Mouse (Mus musculus): Measurements from ENCODE around the gene Myocos.

- TF ChIP-seq CTCF (IDR thresholded peaks at IDR 0.05; ENCODE audit: low read depth) = no peak
- TF ChIP-seq EP300 (IDR thresholded peaks at IDR 0.05; ENCODE audit: low read depth) = no peak
These were observed 14.3 kb downstream of the Myocos start for GRCm38 (mm10) chr1:162643752-162644151.
